ENCODE assay signal across 8 mouse cellular contexts in the genomic region with DNA sequence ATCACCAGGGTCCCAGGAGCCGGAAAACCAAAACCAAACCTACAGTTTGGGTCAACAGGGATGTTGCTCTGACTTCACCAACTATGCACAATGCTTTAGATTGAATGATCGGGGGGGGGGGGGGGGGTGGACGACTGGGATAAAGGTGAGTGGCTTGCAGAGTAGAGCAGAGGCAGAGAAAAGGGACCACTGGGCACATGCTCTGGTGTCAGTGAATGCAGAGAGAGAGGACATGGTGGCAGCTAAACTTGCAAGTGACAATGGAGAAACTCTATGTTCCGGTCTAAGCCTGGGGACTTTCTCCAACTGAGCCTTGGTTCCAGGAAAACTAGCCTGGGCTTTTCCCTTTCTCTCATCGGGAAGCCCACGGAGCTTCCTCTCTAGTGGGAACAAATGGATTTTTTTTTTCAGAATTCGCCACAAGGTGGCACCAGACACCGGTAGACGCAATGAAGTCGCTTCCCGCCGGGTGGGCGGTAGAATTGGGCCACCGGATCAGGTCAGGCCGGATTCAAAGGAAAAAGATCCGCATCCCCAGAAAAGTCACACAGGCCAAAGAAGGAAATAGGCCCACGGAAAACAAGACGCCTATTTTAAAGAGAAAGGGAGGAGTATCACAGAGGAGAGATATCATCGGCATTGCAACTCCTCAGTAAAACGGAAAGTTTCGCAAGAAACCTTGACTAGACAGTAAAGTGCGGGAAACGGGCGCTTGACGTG. TPM values are rescaled to one million over a fixed set of nuclear protein-coding genes. Genes with fewer than 3 reads are reported as not detected.
DNase-seq lines count a peak whose midpoint lies in the region; ATAC-seq and TF ChIP-seq lines count a peak whose summit lies in the region.

No protein-coding gene starts in this region.

- TF ChIP-seq EP300 in heart, adult 2 months (IDR thresholded peaks at IDR 0.05; ENCODE audit: insufficient read depth, low read depth, low read length), result peak; percentile 85; the same call in 1 of the 2 replicates

- intact Hi-C loops in heart, adult 2 months (cut with DNase I), result loop anchor here (1.0 to 2.0 kb wide), 7 partner anchors 39 to 463 kb away; no protein-coding TSS in a partner anchor

- H3K4me2 ChIP-seq in embryonic facial prominence, embryonic 12.5 days (replicated peaks), result peak overlapping the region; percentile 63
- H3K4me2 ChIP-seq in limb, embryonic 13.5 days (replicated peaks), result peak overlapping the region; percentile 70
- H3K4me2 ChIP-seq in midbrain, embryonic 15.5 days, result peak overlapping the region; percentile 48

- H3K9me3 ChIP-seq in embryonic facial prominence, embryonic 12.5 days, result no peaks in the 10 kb centered on the region
- H3K9me3 ChIP-seq in limb, embryonic 13.5 days, result no peaks in the 10 kb centered on the region
- H3K9me3 ChIP-seq in midbrain, embryonic 15.5 days, result no peaks in the 10 kb centered on the region

- 0 out of 2 replicates have a peak, but pooled peaks cover 2% of the 10 kb centered on the region for H3K4me1 ChIP-seq in embryonic facial prominence, embryonic 12.5 days
- H3K4me1 ChIP-seq in heart, adult 2 months (ENCODE audit: control insufficient read depth, insufficient read depth, low read length), result peaks cover 2% of the 10 kb centered on the region; the same call in 1 of the 2 replicates
- H3K4me1 ChIP-seq in kidney, adult 2 months (ENCODE audit: control insufficient read depth, insufficient read depth, low read length), result peaks cover 2% of the 10 kb centered on the region; the same call in 1 of the 2 replicates
- H3K4me1 ChIP-seq in limb, embryonic 13.5 days, result no peaks in the 10 kb centered on the region
- H3K4me1 ChIP-seq in midbrain, embryonic 15.5 days, result peaks cover 7% of the 10 kb centered on the region
- H3K4me1 ChIP-seq in spleen, adult 2 months (ENCODE audit: control insufficient read depth, insufficient read depth, insufficient read length), result peaks cover 6% of the 10 kb centered on the region; the same call in 1 of the 2 replicates

- H3K9ac ChIP-seq in embryonic facial prominence, embryonic 12.5 days, result peak overlapping the region; percentile 45
- peak overlapping the region; percentile 45 for H3K9ac ChIP-seq in heart, adult 2 months (ENCODE audit: low read depth, low read length)
- peak overlapping the region; percentile 62 for H3K9ac ChIP-seq in limb, embryonic 13.5 days
- H3K9ac ChIP-seq in midbrain, embryonic 15.5 days, result peak overlapping the region; percentile 28; the same call in 1 of the 2 replicates

- H3K36me3 ChIP-seq in embryonic facial prominence, embryonic 12.5 days, result no peaks in the 10 kb centered on the region
- H3K36me3 ChIP-seq in heart, adult 2 months (ENCODE audit: control insufficient read depth, insufficient read depth, low read length), result no peaks in the 10 kb centered on the region
- H3K36me3 ChIP-seq in kidney, adult 2 months (ENCODE audit: control insufficient read depth, insufficient read depth, low read length), result no peaks in the 10 kb centered on the region
- H3K36me3 ChIP-seq in limb, embryonic 13.5 days, result peaks cover 4% of the 10 kb centered on the region
- no peaks in the 10 kb centered on the region for H3K36me3 ChIP-seq in midbrain, embryonic 15.5 days (replicated peaks)
- no peaks in the 10 kb centered on the region for H3K36me3 ChIP-seq in spleen, adult 2 months (ENCODE audit: control insufficient read depth, insufficient read depth, low read length)

- H3K27ac ChIP-seq in embryonic facial prominence, embryonic 12.5 days, result no peak overlapping the region
- peak overlapping the region; percentile 71 for H3K27ac ChIP-seq in heart, adult 2 months
- H3K27ac ChIP-seq in kidney, adult 2 months (ENCODE audit: insufficient read depth, low read depth, low read length), result no peak overlapping the region
- no peak overlapping the region for H3K27ac ChIP-seq in limb, embryonic 13.5 days
- no peak overlapping the region for H3K27ac ChIP-seq in midbrain, embryonic 15.5 days
- H3K27ac ChIP-seq in spleen, adult 2 months (ENCODE audit: insufficient read depth, low read length), result no peak overlapping the region

- TF ChIP-seq CTCF in heart, adult 2 months (IDR thresholded peaks at IDR 0.05), result peak; percentile 91
- TF ChIP-seq CTCF in kidney, adult 2 months (conservative IDR thresholded peaks at IDR 0.05; ENCODE audit: insufficient read depth, insufficient read length, low read depth, low read length), result peak; percentile 70
- peak; percentile 71 for TF ChIP-seq CTCF in spleen, adult 2 months (IDR thresholded peaks at IDR 0.05; ENCODE audit: extremely low read depth, insufficient read depth, insufficient read length, insufficient replicate concordance)

- TF ChIP-seq POLR2A in heart, adult 2 months (IDR thresholded peaks at IDR 0.05; ENCODE audit: insufficient read depth, low read depth, low read length), result no peak
- no peak for TF ChIP-seq POLR2A in kidney, adult 2 months (IDR thresholded peaks at IDR 0.05; ENCODE audit: low read depth, low read length)
- TF ChIP-seq POLR2A in spleen, adult 2 months (IDR thresholded peaks at IDR 0.05; ENCODE audit: low read depth, low read length), result no peak

- no peaks in the 10 kb centered on the region for H3K79me2 ChIP-seq in heart, adult 2 months (replicated peaks; ENCODE audit: control insufficient read depth, insufficient read depth, low read length)

- DNase-seq in 3T3-L1 (ENCODE audit: low read depth, low spot score), result peak; percentile 82
- DNase-seq in adrenal gland, postnatal 25 days, result peak; percentile 72
- peak; percentile 81 to 83 for DNase-seq in heart, adult 2 months
- DNase-seq in kidney, adult 2 months, result peak; percentile 82
- peak; percentile 32 to 52 for DNase-seq in spleen, adult 2 months (ENCODE audit: low read depth in 1 of 2, low spot score in 2 of 2)

- ATAC-seq in embryonic facial prominence, embryonic 12.5 days (ENCODE audit: insufficient number of reproducible peaks, insufficient read depth, low FRiP score, low TSS enrichment), result no peak
- ATAC-seq in limb, embryonic 13.5 days (ENCODE audit: low FRiP score, low read depth), result peak; percentile 29; the same call in 1 of the 2 replicates
- 0 out of 2 replicates have a peak, but pooled peaks have one; percentile 50 for ATAC-seq in midbrain, embryonic 15.5 days (replicated peaks)

- 0 out of 2 replicates have a peak, but pooled peaks cover 2% of the 10 kb centered on the region for H3K27me3 ChIP-seq in embryonic facial prominence, embryonic 12.5 days
- H3K27me3 ChIP-seq in heart, adult 2 months (ENCODE audit: control insufficient read depth, insufficient read depth, low read length), result no peaks in the 10 kb centered on the region
- H3K27me3 ChIP-seq in kidney, adult 2 months (replicated peaks; ENCODE audit: control insufficient read depth, insufficient read depth, low read length), result no peaks in the 10 kb centered on the region
- H3K27me3 ChIP-seq in limb, embryonic 13.5 days, result 0 out of 2 replicates have a peak, but pooled peaks cover 7% of the 10 kb centered on the region
- H3K27me3 ChIP-seq in midbrain, embryonic 15.5 days (replicated peaks), result no peaks in the 10 kb centered on the region
- no peaks in the 10 kb centered on the region for H3K27me3 ChIP-seq in spleen, adult 2 months (ENCODE audit: control insufficient read depth, insufficient read depth, low read length)

- H3K4me3 ChIP-seq in embryonic facial prominence, embryonic 12.5 days, result peak overlapping the region; percentile 25
- H3K4me3 ChIP-seq in heart, adult 2 months, result peak overlapping the region; percentile 61
- peak overlapping the region; percentile 48 for H3K4me3 ChIP-seq in kidney, adult 2 months (ENCODE audit: insufficient read depth, low read depth, low read length)
- H3K4me3 ChIP-seq in limb, embryonic 13.5 days, result peak overlapping the region; percentile 43
- peak overlapping the region; percentile 21 for H3K4me3 ChIP-seq in midbrain, embryonic 15.5 days
- peak overlapping the region; percentile 51; the same call in 1 of the 2 replicates for H3K4me3 ChIP-seq in spleen, adult 2 months (ENCODE audit: extremely low read depth, insufficient read depth, insufficient read length)

- WGBS in embryonic facial prominence, embryonic 12.5 days, result 10% methylated on average over 24 of the region's 25 CpGs
- WGBS in heart, adult 2 months, result 5% methylated on average over 24 of the region's 25 CpGs
- WGBS in kidney, adult 2 months, result 4% methylated on average over 25 of the region's 25 CpGs
- WGBS in limb, embryonic 13.5 days, result 9% methylated on average over 25 of the region's 25 CpGs
- WGBS in midbrain, embryonic 15.5 days, result 10% methylated on average over 24 of the region's 25 CpGs
- 6% methylated on average over 25 of the region's 25 CpGs for WGBS in spleen, adult 2 months

RNA-seq across cellular contexts. Expression of gene Il20rb, which starts 32.5 kb away (rescaled TPM):
- total RNA-seq in adrenal gland, postnatal 25 days (2021), result 1.2 and 1.5 TPM in 2 replicates
- 1.2 and 1.3 TPM in 2 replicates for polyA plus RNA-seq in embryonic facial prominence, embryonic 12.5 days (2016; fragmentation: Nextera tagmentation; extraction: Ambion mirVana)
- 1 to 10 TPM in 1 of 2 experiments, under 1 TPM in 1; 0.86 to 1.6 TPM for total RNA-seq in heart, adult 2 months (2021)
- 1.7 and 2.0 TPM in 2 replicates for polyA plus RNA-seq in heart, adult 2 months (2012; rRNA removed)
- polyA plus RNA-seq in kidney, adult 2 months (2012; rRNA removed), result 1.4 and 1.9 TPM in 2 replicates
- 0.79 and 1.4 TPM in 2 replicates for polyA plus RNA-seq in limb, embryonic 13.5 days (2015; fragmentation: Nextera tagmentation; extraction: Ambion mirVana)
- 0.43 and 0.52 TPM in 2 replicates for polyA plus RNA-seq in midbrain, embryonic 15.5 days (2015; fragmentation: Nextera tagmentation; extraction: Ambion mirVana)
- polyA plus RNA-seq in spleen, adult 2 months (2012; rRNA removed), result 0.68 and 1.2 TPM in 2 replicates
